Mouse (Mus musculus) right cerebral cortex, adult 18-20 months (tissue): ENCODE measurements around the gene Acap1.
A peak's percentile ranks its signal among the peaks of the same experiment; 100 is the strongest.

Source experiments
- DNase-seq: peaks from one replicate; pipeline ENCODE4 v3.0.0; 2022; ENCODE audit warnings: mixed read lengths

Gene Acap1

DNA sequence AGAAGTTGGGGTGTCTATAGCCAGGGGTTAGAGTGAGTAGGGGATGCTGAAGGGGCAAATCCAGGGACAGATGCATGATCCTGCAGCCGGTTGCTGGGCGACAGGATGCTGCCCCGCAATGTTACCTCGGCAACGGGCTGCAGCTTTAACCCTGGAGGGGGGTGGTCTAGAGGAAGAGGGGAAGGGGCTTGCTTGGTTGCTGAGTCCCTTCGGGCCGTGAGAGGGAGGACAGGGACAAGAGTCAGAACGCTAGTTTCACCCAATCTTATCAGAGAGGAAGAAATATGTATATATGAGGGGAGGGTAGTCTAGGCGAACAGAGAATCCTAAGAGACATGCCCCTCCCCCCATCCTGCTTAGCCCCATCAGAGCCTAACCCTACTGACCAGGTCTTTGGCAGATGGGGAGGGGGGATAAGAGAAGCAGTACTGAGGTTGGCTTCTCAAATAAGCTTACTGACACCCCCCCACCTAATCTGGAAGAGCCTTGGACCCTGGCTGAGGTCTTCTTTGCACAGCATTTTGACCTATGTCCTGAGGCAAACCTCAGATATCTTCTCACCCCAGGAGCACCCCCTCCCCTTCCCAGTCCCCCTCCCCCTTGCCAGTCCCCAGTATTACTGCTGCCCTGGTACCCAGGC lies 59.9 kb downstream of the Acap1 start:
- DNase-seq: no peak

DNA sequence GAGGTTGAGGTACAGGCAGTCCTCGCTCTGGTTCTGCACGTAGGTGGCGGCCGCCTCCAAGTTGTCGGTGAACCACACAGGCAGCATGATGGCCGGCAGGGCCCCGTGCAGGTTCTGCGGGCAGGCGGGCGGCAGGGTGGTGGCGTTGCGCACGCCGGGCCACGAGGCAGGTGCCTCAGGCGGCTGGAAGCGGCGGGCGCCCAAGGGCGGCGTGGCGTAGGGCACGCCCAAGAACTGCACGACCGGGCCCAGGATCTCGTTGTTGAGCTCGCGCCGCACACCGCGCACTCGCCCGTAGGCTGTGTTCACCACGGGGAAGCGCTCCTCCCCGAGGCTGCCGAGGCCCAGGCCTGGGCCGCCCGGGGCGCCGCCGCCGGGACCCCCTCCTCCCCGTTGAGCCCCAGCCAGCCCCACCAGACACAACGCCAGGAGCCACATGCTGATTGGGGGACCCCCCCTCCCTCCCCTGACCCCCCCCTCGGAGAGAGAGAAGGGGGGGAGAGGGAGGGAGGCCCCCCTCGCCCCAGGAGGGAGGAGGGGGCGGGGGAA lies 61.3 kb downstream of the Acap1 start:
- peak; percentile 23 for DNase-seq

DNA sequence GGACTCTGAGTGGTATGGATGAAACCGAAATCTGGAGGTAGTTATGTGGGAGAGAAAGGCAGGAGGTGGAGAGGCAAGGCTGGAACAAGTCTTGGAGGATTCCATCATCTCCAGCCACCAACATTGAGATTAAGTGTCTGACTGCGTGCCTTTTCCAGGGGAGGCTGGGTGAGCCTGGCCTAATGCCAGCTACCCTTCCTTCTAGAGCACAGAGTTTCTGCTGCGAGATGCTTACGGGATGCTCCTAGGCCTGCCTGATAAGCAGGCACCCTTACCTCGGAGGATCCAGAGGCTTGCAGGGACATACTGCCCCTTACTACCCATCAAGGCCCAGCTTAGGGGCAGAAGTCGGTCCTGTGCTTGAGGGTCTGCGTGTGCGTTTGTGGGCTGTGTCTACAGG lies 61.8 kb downstream of the Acap1 start:
- DNase-seq: no peak
